24 mouse cellular contexts compared by ENCODE assay signal in genomic region chrX:77353181-77353580, GRCm38 (mm10).
"Had no signal": no experiment of that assay in that cellular context is flagged by ENCODE, and none has a peak within 500 bp of the region (broad histone marks: within the 10 kb centered on the region; RNA-seq: fewer than 3 reads in every experiment).

No protein-coding gene starts in this region.

- H3K27ac ChIP-seq: kidney, postnatal 0 days; layer of hippocampus, adult 2 months; left cerebral cortex, adult 2 months; limb, embryonic 12.5 days; liver, embryonic 12.5 days; liver, embryonic 15.5 days; macrophage; midbrain, embryonic 12.5 days; midbrain, embryonic 15.5 days; neural tube, embryonic 13.5 days; stomach, embryonic 15.5 days had no signal

- H3K4me2 ChIP-seq: limb, embryonic 12.5 days; liver, embryonic 12.5 days; liver, embryonic 15.5 days; midbrain, embryonic 12.5 days; midbrain, embryonic 15.5 days; neural tube, embryonic 13.5 days; stomach, embryonic 15.5 days had no signal

- H3K36me3 ChIP-seq: limb, embryonic 12.5 days; liver, embryonic 12.5 days; liver, embryonic 15.5 days; midbrain, embryonic 12.5 days; midbrain, embryonic 15.5 days; neural tube, embryonic 13.5 days; stomach, embryonic 15.5 days had no signal

- H3K9ac ChIP-seq: limb, embryonic 12.5 days; liver, embryonic 12.5 days; liver, embryonic 15.5 days; midbrain, embryonic 12.5 days; midbrain, embryonic 15.5 days; neural tube, embryonic 13.5 days; stomach, embryonic 15.5 days had no signal

- H3K4me3 ChIP-seq: layer of hippocampus, adult 2 months; left cerebral cortex, adult 2 months; limb, embryonic 12.5 days; liver, embryonic 12.5 days; liver, embryonic 15.5 days; midbrain, embryonic 12.5 days; midbrain, embryonic 15.5 days; myocyte; neural tube, embryonic 13.5 days; stomach, embryonic 15.5 days had no signal

- ATAC-seq: intestine, postnatal 0 days; liver, embryonic 12.5 days; midbrain, embryonic 15.5 days had no signal

- H3K27me3 ChIP-seq: limb, embryonic 12.5 days; liver, embryonic 12.5 days; liver, embryonic 15.5 days; midbrain, embryonic 12.5 days; midbrain, embryonic 15.5 days; neural tube, embryonic 13.5 days; stomach, embryonic 15.5 days had no signal

- H3K9me3 ChIP-seq: limb, embryonic 12.5 days; liver, embryonic 12.5 days; liver, embryonic 15.5 days; midbrain, embryonic 12.5 days; midbrain, embryonic 15.5 days; neural tube, embryonic 13.5 days; stomach, embryonic 15.5 days had no signal

- H3K4me1 ChIP-seq: limb, embryonic 12.5 days; liver, embryonic 12.5 days; liver, embryonic 15.5 days; midbrain, embryonic 12.5 days; midbrain, embryonic 15.5 days; neural tube, embryonic 13.5 days; stomach, embryonic 15.5 days had no signal

- DNase-seq: kidney, adult 2 months; kidney, postnatal 25 days; layer of hippocampus, adult 9-11 months; layer of hippocampus, postnatal 36 days; liver; retina, postnatal 1 day; right cerebral cortex, postnatal 25 days; spleen, adult 18-20 months; thymus, adult 2 months; thymus, postnatal 14 days; thymus, postnatal 4 days had no signal
